Mouse (Mus musculus) embryonic facial prominence, embryonic 12.5 days (tissue): ENCODE results near the gene Zfp593. TPM values are rescaled to one million over a fixed set of nuclear protein-coding genes. Genes with fewer than 3 reads are reported as not detected.
A peak's percentile ranks its signal among the peaks of the same experiment; 100 is the strongest.

Experiments
- ATAC-seq: fragments of 200-750 bp; cut with Nextera tagmentation; 2 replicates; pipeline ENCODE4 v1.8.0; 2017; ENCODE audit not compliant: insufficient number of reproducible peaks, insufficient read depth, low FRiP score, low TSS enrichment
- H3K27ac ChIP-seq: fragments of 300-500 bp; sonication (generic); 2 replicates; pipeline ENCODE4 v1.5.1; 2016; ENCODE audit warnings: mild to moderate bottlenecking
- H3K27me3 ChIP-seq: fragments of 300-500 bp; sonication (generic); 2 replicates; pipeline ENCODE4 v1.6.1; 2016; ENCODE audit warnings: mild to moderate bottlenecking, moderate library complexity
- H3K36me3 ChIP-seq: fragments of 300-500 bp; sonication (generic); 2 replicates; pipeline ENCODE4 v1.6.1; 2016; ENCODE audit warnings: mild to moderate bottlenecking
- H3K4me1 ChIP-seq: fragments of 300-500 bp; sonication (generic); 2 replicates; pipeline ENCODE4 v1.6.1; 2016
- H3K4me2 ChIP-seq: fragments of 300-500 bp; sonication (generic); replicated peaks from 2 replicates; pipeline ENCODE4 v1.6.1; 2016; ENCODE audit warnings: mild to moderate bottlenecking, moderate library complexity
- H3K4me3 ChIP-seq: fragments of 300-500 bp; sonication (generic); 2 replicates; pipeline ENCODE4 v1.5.1; 2016; ENCODE audit warnings: mild to moderate bottlenecking
- H3K9ac ChIP-seq: fragments of 300-500 bp; sonication (generic); 2 replicates; pipeline ENCODE4 v1.6.1; 2016; ENCODE audit warnings: mild to moderate bottlenecking, moderate library complexity
- H3K9me3 ChIP-seq: fragments of 300-500 bp; sonication (generic); 2 replicates; pipeline ENCODE4 v1.6.1; 2016; ENCODE audit warnings: mild to moderate bottlenecking, moderate library complexity
- WGBS: fragments of 180-500 bp; shearing (Covaris S2); methylation state at CpG from one replicate; pipeline ENCODE4 v1.1.7; 2016; 5-methylcytosine and 5-hydroxymethylcytosine counted together
- polyA plus RNA-seq: library from polyadenylated mRNA; unstranded; fragments of >200 nt; fragmentation: Nextera tagmentation; extraction: Ambion mirVana; gene quantifications from 2 replicates; pipeline ENCODE4 v1.2.1, GENCODE M21; 2016

Gene Zfp593
- polyA plus RNA-seq = 19.5 and 19.8 TPM in 2 replicates

- no peak for ATAC-seq
- Histone ChIP-seq H3K36me3 (no peaks in the 10 kb centered on the region), H3K4me2 (peak within 1 kb of the TSS; percentile 93), H3K4me3 (peak within 1 kb of the TSS; percentile 70), H3K27me3 (peaks cover 41% of the 10 kb centered on the region), H3K9me3 (no peaks in the 10 kb centered on the region), H3K27ac (no peak within 1 kb of the TSS), H3K4me1 (peaks cover 25% of the 10 kb centered on the region), H3K9ac (peak within 1 kb of the TSS; percentile 70)
- under 1% methylated on average over 60 of the region's 60 CpGs for WGBS
Measured at GRCm38 (mm10) chr4:134245148-134245843, at the start of gene Zfp593. TSS of gene Zfp593 (minus strand) at chr4:134245592.

GRCm38 (mm10) chr4:134293692-134294163, 48.3 kb upstream of the Zfp593 start:
- Histone ChIP-seq H3K4me3 (no peak overlapping the region), H3K27me3 (0 out of 2 replicates have a peak, but pooled peaks cover 11% of the 10 kb centered on the region), H3K4me1 (no peaks in the 10 kb centered on the region), H3K4me2 (no peak overlapping the region), H3K9ac (no peak overlapping the region), H3K36me3 (no peaks in the 10 kb centered on the region), H3K9me3 (no peaks in the 10 kb centered on the region), H3K27ac (no peak overlapping the region)
- ATAC-seq = no peak
- WGBS = 68% methylated on average over 9 of the region's 9 CpGs

- H3K4me2 ChIP-seq = no peak overlapping the region
- no peak for ATAC-seq
- H3K27me3 ChIP-seq = 0 out of 2 replicates have a peak, but pooled peaks cover 11% of the 10 kb centered on the region
- H3K36me3 ChIP-seq = no peaks in the 10 kb centered on the region
- no peak overlapping the region for H3K4me3 ChIP-seq
- WGBS = 71% methylated on average over 18 of the region's 18 CpGs
- H3K4me1 ChIP-seq = peaks cover 5% of the 10 kb centered on the region
- H3K27ac ChIP-seq = no peak overlapping the region
- H3K9me3 ChIP-seq = no peaks in the 10 kb centered on the region
- H3K9ac ChIP-seq = no peak overlapping the region
Measured at GRCm38 (mm10) chr4:134293061-134293691, 47.8 kb upstream of the Zfp593 start.

GRCm38 (mm10) chr4:134292067-134292466, 46.7 kb upstream of the Zfp593 start:
- H3K4me3 ChIP-seq = no peak overlapping the region
- no peak overlapping the region for H3K27ac ChIP-seq
- no peaks in the 10 kb centered on the region for H3K9me3 ChIP-seq
- 16% methylated on average over 7 of the region's 7 CpGs for WGBS
- peaks cover 7% of the 10 kb centered on the region for H3K4me1 ChIP-seq
- H3K9ac ChIP-seq = no peak overlapping the region
- no peaks in the 10 kb centered on the region for H3K36me3 ChIP-seq
- no peak overlapping the region for H3K4me2 ChIP-seq
- no peak for ATAC-seq
- 0 out of 2 replicates have a peak, but pooled peaks cover 11% of the 10 kb centered on the region for H3K27me3 ChIP-seq

GRCm38 (mm10) chr4:134288397-134289256, 43.2 kb upstream of the Zfp593 start:
- WGBS = 37% methylated on average over 11 of the region's 11 CpGs
- peak overlapping the region; percentile 73 for H3K4me3 ChIP-seq
- no peak for ATAC-seq

GRCm38 (mm10) chr4:134287575-134288025, 42.2 kb upstream of the Zfp593 start, which contains the start of gene Pdik1l:
TSS of gene Pdik1l (minus strand) at chr4:134287895.
- peak within 1 kb of the TSS; percentile 73 for H3K4me3 ChIP-seq
- no peaks in the 10 kb centered on the region for H3K9me3 ChIP-seq
- peak; percentile 74 for ATAC-seq
- H3K36me3 ChIP-seq = peaks cover 12% of the 10 kb centered on the region; the same call in 1 of the 2 replicates
- under 1% methylated on average over 43 of the region's 43 CpGs for WGBS
- peaks cover 14% of the 10 kb centered on the region for H3K4me1 ChIP-seq
- peak within 1 kb of the TSS; percentile 94 for H3K4me2 ChIP-seq
- no peaks in the 10 kb centered on the region for H3K27me3 ChIP-seq
- H3K27ac ChIP-seq = peak within 1 kb of the TSS; percentile 100
- peak within 1 kb of the TSS; percentile 93 for H3K9ac ChIP-seq

More at GRCm38 (mm10) chr4:134288397-134289256, 43.2 kb upstream of the Zfp593 start:
- Histone ChIP-seq H3K36me3 (0 out of 2 replicates have a peak, but pooled peaks cover 4% of the 10 kb centered on the region), H3K27me3 (0 out of 2 replicates have a peak, but pooled peaks cover 6% of the 10 kb centered on the region), H3K9ac (peak overlapping the region; percentile 93), H3K4me2 (peak overlapping the region; percentile 94), H3K9me3 (no peaks in the 10 kb centered on the region), H3K27ac (peak overlapping the region; percentile 100; the same call in 1 of the 2 replicates), H3K4me1 (peaks cover 14% of the 10 kb centered on the region)

- Histone ChIP-seq H3K27me3 (no peaks in the 10 kb centered on the region), H3K9ac (peak overlapping the region; percentile 93), H3K27ac (peak overlapping the region; percentile 100), H3K9me3 (no peaks in the 10 kb centered on the region), H3K4me2 (peak overlapping the region; percentile 94), H3K4me1 (peaks cover 14% of the 10 kb centered on the region), H3K36me3 (peaks cover 15% of the 10 kb centered on the region), H3K4me3 (peak overlapping the region; percentile 73)
- ATAC-seq = peak; percentile 96
- under 1% methylated on average over 58 of the region's 59 CpGs for WGBS
Measured at GRCm38 (mm10) chr4:134287168-134287564, 41.8 kb upstream of the Zfp593 start.

GRCm38 (mm10) chr4:134286226-134287167, 41.1 kb upstream of the Zfp593 start:
- H3K36me3 ChIP-seq = peaks cover 20% of the 10 kb centered on the region
- peak; percentile 25 for ATAC-seq
- peak overlapping the region; percentile 100 for H3K27ac ChIP-seq
- H3K27me3 ChIP-seq = no peaks in the 10 kb centered on the region
- 3% methylated on average over 59 of the region's 59 CpGs for WGBS
- H3K9me3 ChIP-seq = no peaks in the 10 kb centered on the region
- peaks cover 14% of the 10 kb centered on the region for H3K4me1 ChIP-seq
- peak overlapping the region; percentile 94 for H3K4me2 ChIP-seq
- H3K4me3 ChIP-seq = peak overlapping the region; percentile 73
- H3K9ac ChIP-seq = peak overlapping the region; percentile 93

- Histone ChIP-seq H3K4me3 (no peak overlapping the region), H3K9ac (no peak overlapping the region), H3K36me3 (peaks cover 26% of the 10 kb centered on the region), H3K27me3 (no peaks in the 10 kb centered on the region), H3K4me1 (peaks cover 14% of the 10 kb centered on the region), H3K27ac (no peak overlapping the region), H3K4me2 (no peak overlapping the region), H3K9me3 (no peaks in the 10 kb centered on the region)
- no peak for ATAC-seq
- WGBS = 96% methylated on average over 2 of the region's 2 CpGs
Measured at GRCm38 (mm10) chr4:134284942-134285341, 39.5 kb upstream of the Zfp593 start.
